Mouse (Mus musculus) forebrain, embryonic 13.5 days (tissue): Measurements from ENCODE around the gene Amh. TPM values are rescaled to one million over a fixed set of nuclear protein-coding genes. Genes with fewer than 3 reads are reported as not detected.
A peak's percentile ranks its signal among the peaks of the same experiment; 100 is the strongest.

Experiments used
- ATAC-seq: fragments of 200-750 bp; cut with Nextera tagmentation; 2 replicates; pipeline ENCODE4 v1.8.0; 2017
- H3K27ac ChIP-seq: fragments of 300-500 bp; sonication (generic); 2 replicates; pipeline ENCODE4 v1.5.1; 2015; ENCODE audit warnings: inconsistent platforms, mild to moderate bottlenecking, moderate library complexity
- H3K27me3 ChIP-seq: fragments of 300-500 bp; sonication (generic); 2 replicates; pipeline ENCODE4 v1.6.1; 2015; ENCODE audit warnings: mild to moderate bottlenecking, inconsistent platforms
- H3K36me3 ChIP-seq: fragments of 300-500 bp; sonication (generic); 2 replicates; pipeline ENCODE4 v1.6.1; 2015; ENCODE audit warnings: mild to moderate bottlenecking, inconsistent platforms; ENCODE audit not compliant: poor library complexity, severe bottlenecking
- H3K4me1 ChIP-seq: fragments of 300-500 bp; sonication (generic); 2 replicates; pipeline ENCODE4 v1.6.1; 2015; ENCODE audit warnings: inconsistent platforms
- H3K4me2 ChIP-seq: fragments of 300-500 bp; sonication (generic); 2 replicates; pipeline ENCODE4 v1.6.1; 2015; ENCODE audit warnings: inconsistent platforms, mild to moderate bottlenecking, moderate library complexity
- H3K4me3 ChIP-seq: fragments of 300-500 bp; sonication (generic); 2 replicates; pipeline ENCODE4 v1.5.1; 2015; ENCODE audit warnings: mild to moderate bottlenecking, inconsistent platforms
- H3K9ac ChIP-seq: fragments of 300-500 bp; sonication (generic); 2 replicates; pipeline ENCODE4 v1.6.1; 2015; ENCODE audit warnings: mild to moderate bottlenecking, inconsistent platforms
- H3K9me3 ChIP-seq: fragments of 300-500 bp; sonication (generic); replicated peaks from 2 replicates; pipeline ENCODE4 v1.6.1; 2016; ENCODE audit warnings: inconsistent platforms
- WGBS: fragments of 180-500 bp; shearing (Covaris S2); methylation state at CpG from one replicate; pipeline ENCODE4 v1.1.7; 2015; 5-methylcytosine and 5-hydroxymethylcytosine counted together
- microRNA counts: library from miRNA; unstranded; fragments of <30 nt; microRNA quantifications from one replicate; lab custom pipeline; 2016
- microRNA-seq: library from miRNA; unstranded; fragments of <30 nt; microRNA quantifications from one replicate; pipeline ENCODE4, GENCODE M21; 2016
- polyA plus RNA-seq: library from polyadenylated mRNA; unstranded; fragments of >200 nt; fragmentation: Nextera tagmentation; extraction: Ambion mirVana; gene quantifications from 2 replicates; pipeline ENCODE4 v1.2.1, GENCODE M21; 2015

Gene Amh
- polyA plus RNA-seq, 1 experiment from 2014 or later: 0.13 TPM

DNA sequence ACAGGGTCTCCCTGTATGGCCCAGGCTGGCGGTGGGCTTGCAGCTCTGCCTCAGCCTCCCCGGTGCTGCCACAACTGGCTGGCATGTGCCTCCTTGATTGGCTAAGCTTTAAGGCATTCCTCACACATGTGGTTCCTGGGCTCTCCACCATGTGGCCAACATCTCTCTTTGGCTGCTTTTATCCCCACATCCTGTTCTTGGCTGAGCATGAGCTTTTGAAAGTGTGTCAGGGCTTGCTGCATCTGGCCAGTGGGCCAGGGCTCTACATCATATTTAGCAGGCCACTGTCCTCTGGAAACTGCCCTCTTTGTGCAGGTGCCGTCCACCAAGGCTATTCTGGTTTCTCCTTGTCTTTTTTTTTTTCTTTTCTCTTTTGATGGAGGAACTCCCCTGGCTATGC is 51.2 kb downstream of the Amh start:
- Histone ChIP-seq H3K4me3 (peak overlapping the region; percentile 77), H3K9ac (peak overlapping the region; percentile 89), H3K4me1 (peaks cover 42% of the 10 kb centered on the region), H3K4me2 (peak overlapping the region; percentile 97), H3K36me3 (peaks cover 25% of the 10 kb centered on the region), H3K27me3 (no peaks in the 10 kb centered on the region), H3K9me3 (no peaks in the 10 kb centered on the region), H3K27ac (no peak overlapping the region)
- WGBS: 67% methylated on average over 3 of the region's 3 CpGs
- ATAC-seq: no peak

GRCm38 (mm10) chr10:80856908-80857307 is 51.9 kb downstream of the Amh start:
- ATAC-seq: no peak
- H3K9me3 ChIP-seq: no peaks in the 10 kb centered on the region
- peaks cover 25% of the 10 kb centered on the region for H3K36me3 ChIP-seq
- peaks cover 42% of the 10 kb centered on the region for H3K4me1 ChIP-seq
- peak overlapping the region; percentile 97; the same call in 1 of the 2 replicates for H3K4me2 ChIP-seq
- no peak overlapping the region for H3K4me3 ChIP-seq
- no peaks in the 10 kb centered on the region for H3K27me3 ChIP-seq
- 86% methylated on average over 5 of the region's 5 CpGs for WGBS
- peak overlapping the region; percentile 89; the same call in 1 of the 2 replicates for H3K9ac ChIP-seq
- no peak overlapping the region for H3K27ac ChIP-seq

MicroRNA genes within 50 kb of the gene (microRNA counts, 519-probe panel; counts per million panel counts)
- 177 counts per million, percentile 53 among the panel's probes with 10 or more counts for microRNA mmu-miR-1982 (lab: Ali Mortazavi, UCI)

Small RNAs within 50 kb of the gene (microRNA-seq; reads per million reads assigned to microRNA genes)
- 3.0 reads per million, percentile 4 among the genes with 10 or more reads in this experiment for gene Mir1982

Other genes with a start within 250 kb of the Amh start
- 27.5 and 30.8 TPM in 2 replicates for gene Rexo1, start 243.7 kb upstream of the Amh start, polyA plus RNA-seq
- gene Klf16, start 227.9 kb upstream of the Amh start, polyA plus RNA-seq: 6.6 and 7.5 TPM in 2 replicates
- 72.3 and 74.9 TPM in 2 replicates for gene Abhd17a, start 214.9 kb upstream of the Amh start, polyA plus RNA-seq
- 56.7 and 69.6 TPM in 2 replicates for gene Scamp4, start 202.4 kb upstream of the Amh start, polyA plus RNA-seq
- 4.8 and 6.7 TPM in 2 replicates for gene Adat3, start 202.4 kb upstream of the Amh start, polyA plus RNA-seq
- gene Gm49322, start 199.2 kb upstream of the Amh start, polyA plus RNA-seq: 4.0 and 4.4 TPM in 2 replicates
- 55.0 and 73.2 TPM in 2 replicates for gene Csnk1g2, start 182.4 kb upstream of the Amh start, polyA plus RNA-seq
- gene Btbd2, start 148.2 kb upstream of the Amh start, polyA plus RNA-seq: 59.2 and 61.2 TPM in 2 replicates
- gene Mknk2, start 127.1 kb upstream of the Amh start, polyA plus RNA-seq: 52.3 and 55.1 TPM in 2 replicates
- 47.9 and 51.6 TPM in 2 replicates for gene Mob3a, start 103.3 kb upstream of the Amh start, polyA plus RNA-seq
- 24.5 and 26.3 TPM in 2 replicates for gene Izumo4, start 103.1 kb upstream of the Amh start, polyA plus RNA-seq
- 80.2 and 82.9 TPM in 2 replicates for gene Ap3d1, start 63.0 kb upstream of the Amh start, polyA plus RNA-seq
- 19.9 and 21.1 TPM in 2 replicates for gene Dot1l, start 50.0 kb upstream of the Amh start, polyA plus RNA-seq
- 63.5 and 67.3 TPM in 2 replicates for gene Sf3a2, start 7.0 kb upstream of the Amh start, polyA plus RNA-seq
- gene Plekhj1, start 6.6 kb upstream of the Amh start, polyA plus RNA-seq: 141 and 151 TPM in 2 replicates
- 0.26 TPM in 1 of 2 replicates, not detected in the other for gene Jsrp1, start 8.3 kb downstream of the Amh start, polyA plus RNA-seq
- gene Oaz1, start 21.4 kb downstream of the Amh start, polyA plus RNA-seq: 1,581 and 1,699 TPM in 2 replicates
- 1.7 and 2.0 TPM in 2 replicates for gene Lingo3, start 38.8 kb downstream of the Amh start, polyA plus RNA-seq
- 291 and 325 TPM in 2 replicates for gene Lsm7, start 50.0 kb downstream of the Amh start, polyA plus RNA-seq
- gene Sppl2b, start 50.0 kb downstream of the Amh start, polyA plus RNA-seq: 40.1 and 45.3 TPM in 2 replicates
- gene Tmprss9, start 66.6 kb downstream of the Amh start, polyA plus RNA-seq: 0.13 and 0.14 TPM in 2 replicates
- 356 and 364 TPM in 2 replicates for gene Timm13, start 95.7 kb downstream of the Amh start, polyA plus RNA-seq
- gene Lmnb2, start 113.0 kb downstream of the Amh start, polyA plus RNA-seq: 54.0 and 54.9 TPM in 2 replicates
- gene Gadd45b, start 124.8 kb downstream of the Amh start, polyA plus RNA-seq: 4.9 and 5.1 TPM in 2 replicates
- 14.8 and 17.6 TPM in 2 replicates for gene Gng7, start 209.7 kb downstream of the Amh start, polyA plus RNA-seq
- 13.4 and 15.0 TPM in 2 replicates for gene Diras1, start 220.4 kb downstream of the Amh start, polyA plus RNA-seq
- gene Slc39a3, start 232.2 kb downstream of the Amh start, polyA plus RNA-seq: 33.4 and 37.8 TPM in 2 replicates